Mouse (Mus musculus): ENCODE data around the gene Dot1l. TPM values are rescaled to one million over a fixed set of nuclear protein-coding genes. Genes with fewer than 3 reads are reported as not detected.

Gene Dot1l
- polyA plus RNA-seq, 1 experiment from 2014 or later: 13.2 TPM

DNA sequence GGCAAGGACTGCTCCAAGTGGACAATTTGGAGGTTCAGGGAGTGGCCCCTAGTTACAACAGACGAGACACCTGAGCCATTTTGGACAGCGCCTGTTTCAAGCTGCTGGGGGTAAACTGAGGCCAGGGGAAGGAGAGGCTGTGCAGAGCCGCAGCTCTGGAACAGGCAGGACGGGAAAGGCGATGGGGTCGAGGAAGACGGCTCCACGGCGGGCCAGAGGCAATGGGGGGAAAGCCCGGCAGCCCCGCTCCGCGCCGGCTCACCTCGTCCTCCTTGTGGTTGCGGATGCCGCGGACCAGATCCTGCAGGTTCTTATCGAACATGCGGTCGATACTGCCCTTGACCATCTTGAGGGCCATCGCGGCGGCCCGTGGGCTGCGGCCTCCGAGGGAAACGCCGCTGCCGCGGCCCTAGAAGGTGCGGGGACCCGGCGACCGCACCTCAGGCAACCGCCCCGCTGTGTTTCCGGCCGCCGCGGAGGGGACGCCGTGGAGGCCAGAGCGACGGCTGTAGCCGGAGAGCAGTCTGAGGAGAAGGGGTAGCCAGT, 13.3 kb upstream of the Dot1l start:
- H3K27me3 ChIP-seq (replicated peaks; ENCODE audit: control insufficient read depth, insufficient read depth, low read length): no peaks in the 10 kb centered on the region
- H3K9ac ChIP-seq (ENCODE audit: low read depth, low read length): peak overlapping the region; percentile 94
- H3K4me1 ChIP-seq (ENCODE audit: control insufficient read depth, insufficient read depth, low read depth, low read length): peaks cover 34% of the 10 kb centered on the region
- H3K36me3 ChIP-seq (ENCODE audit: control insufficient read depth, insufficient read depth, low read length): no peaks in the 10 kb centered on the region
- no peak for ATAC-seq
- H3K4me2 ChIP-seq (ENCODE audit: low read length): peak overlapping the region; percentile 92
- peak overlapping the region; percentile 81 for H3K27ac ChIP-seq (ENCODE audit: low read depth, low read length)
- peak overlapping the region; percentile 78 for H3K4me3 ChIP-seq (ENCODE audit: low read length)
- under 1% methylated on average over 46 of the region's 46 CpGs for WGBS
- H3K9me3 ChIP-seq (ENCODE audit: control insufficient read depth, low read length): no peaks in the 10 kb centered on the region

DNA sequence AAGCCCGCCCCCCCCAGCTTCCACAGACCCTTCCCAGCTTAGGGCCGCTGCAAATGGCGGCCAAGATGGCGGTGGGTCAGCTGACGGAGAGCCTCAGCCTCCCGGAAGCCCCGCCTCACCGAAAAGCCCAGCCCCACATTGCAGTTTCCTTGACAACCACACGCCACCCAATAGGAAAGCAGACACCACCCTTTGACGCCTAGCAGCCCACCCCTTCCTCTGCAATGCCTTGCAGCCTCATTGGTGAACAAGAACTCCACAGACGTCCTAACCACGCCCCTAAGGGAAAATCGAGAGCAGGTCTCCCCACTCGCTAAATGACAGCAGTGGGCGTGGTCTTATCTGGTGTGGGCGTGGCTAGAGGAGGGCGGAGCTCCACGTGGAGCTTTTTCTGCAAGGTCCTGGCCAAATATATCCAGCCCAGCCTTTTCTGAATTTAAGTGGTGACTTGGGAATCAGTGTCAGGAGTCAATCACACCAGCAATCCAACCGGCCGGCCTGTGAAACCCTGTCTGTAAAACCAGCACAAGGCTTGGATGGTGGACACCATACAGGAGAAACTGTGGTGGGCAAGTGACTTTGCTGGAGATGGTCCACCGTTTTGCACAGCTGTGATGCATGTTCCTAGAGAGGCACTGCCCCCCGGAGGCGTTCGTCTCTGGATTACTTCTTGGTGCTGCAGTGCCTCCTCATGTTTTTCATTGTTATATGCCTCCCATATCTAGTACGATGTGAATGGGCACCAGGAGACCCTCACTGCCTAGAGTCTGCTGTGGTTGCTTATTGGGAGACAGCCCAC, 12.6 kb upstream of the Dot1l start, which contains the start of gene Ap3d1:
Ap3d1 (minus strand) TSS at position 85 of the 799 bp plus-strand sequence.
- peaks cover 31% of the 10 kb centered on the region for H3K4me1 ChIP-seq (ENCODE audit: control insufficient read depth, insufficient read depth, low read depth, low read length)
- H3K9ac ChIP-seq (ENCODE audit: low read depth, low read length): peak within 1 kb of the TSS; percentile 94
- H3K9me3 ChIP-seq (ENCODE audit: control insufficient read depth, low read length): no peaks in the 10 kb centered on the region
- H3K27ac ChIP-seq (ENCODE audit: low read depth, low read length): peak within 1 kb of the TSS; percentile 81
- 2% methylated on average over 24 of the region's 25 CpGs for WGBS
- H3K27me3 ChIP-seq (replicated peaks; ENCODE audit: control insufficient read depth, insufficient read depth, low read length): no peaks in the 10 kb centered on the region
- no peaks in the 10 kb centered on the region for H3K36me3 ChIP-seq (ENCODE audit: control insufficient read depth, insufficient read depth, low read length)
- peak; percentile 99 for ATAC-seq
- H3K4me2 ChIP-seq (ENCODE audit: low read length): peak within 1 kb of the TSS; percentile 92
- H3K4me3 ChIP-seq (ENCODE audit: low read length): peak within 1 kb of the TSS; percentile 78

DNA sequence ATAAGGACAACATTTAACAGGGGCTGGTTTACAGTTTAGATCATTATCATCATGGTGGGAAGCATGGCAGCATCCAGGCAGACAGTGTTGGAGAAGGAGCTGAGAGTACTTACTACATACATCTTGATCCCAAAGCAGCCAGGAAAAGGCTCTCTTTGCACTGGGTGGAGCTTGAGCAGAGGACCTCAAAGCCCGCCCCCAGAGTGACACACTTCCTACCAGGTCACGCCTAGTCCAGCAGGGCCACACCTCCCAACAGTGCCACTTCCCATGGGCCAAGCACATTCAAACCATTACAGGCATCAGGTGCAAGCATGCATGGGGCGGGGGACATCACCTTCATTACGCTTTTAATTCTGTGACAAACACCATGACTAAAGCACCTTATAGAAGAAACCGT, 10.7 kb upstream of the Dot1l start:
- Histone ChIP-seq H3K27me3 (replicated peaks; ENCODE audit: control insufficient read depth, insufficient read depth, low read length) (no peaks in the 10 kb centered on the region), H3K27ac (ENCODE audit: low read depth, low read length) (no peak overlapping the region), H3K4me2 (ENCODE audit: low read length) (no peak overlapping the region), H3K36me3 (ENCODE audit: control insufficient read depth, insufficient read depth, low read length) (no peaks in the 10 kb centered on the region), H3K4me1 (ENCODE audit: control insufficient read depth, insufficient read depth, low read depth, low read length) (peaks cover 20% of the 10 kb centered on the region), H3K9ac (ENCODE audit: low read depth, low read length) (no peak overlapping the region), H3K4me3 (ENCODE audit: low read length) (no peak overlapping the region), H3K9me3 (ENCODE audit: control insufficient read depth, low read length) (no peaks in the 10 kb centered on the region)
- no peak for ATAC-seq
- WGBS: 39% methylated on average over 5 of the region's 5 CpGs

DNA sequence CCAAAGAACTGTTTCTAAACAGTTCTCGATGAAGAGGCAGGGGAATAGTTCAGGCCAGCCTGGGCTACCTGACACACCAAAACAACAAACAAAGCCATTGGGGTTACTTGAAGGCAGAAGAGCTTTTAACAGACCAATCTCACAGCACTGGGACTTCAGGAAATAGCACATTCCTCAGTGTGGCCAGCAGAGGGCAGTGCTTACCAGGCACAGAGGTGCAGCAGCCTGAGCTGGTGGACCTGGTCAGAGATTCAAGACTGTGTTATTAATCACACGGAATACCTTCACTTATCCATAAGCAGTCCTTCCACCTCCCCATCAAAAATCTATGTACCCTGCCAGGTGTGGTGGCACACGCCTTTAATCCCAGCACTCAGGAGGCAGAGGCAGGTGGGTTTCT, 7.6 kb upstream of the Dot1l start:
- 10% methylated on average over 3 of the region's 3 CpGs for WGBS
- H3K36me3 ChIP-seq (ENCODE audit: control insufficient read depth, insufficient read depth, low read length): no peaks in the 10 kb centered on the region
- no peaks in the 10 kb centered on the region for H3K27me3 ChIP-seq (replicated peaks; ENCODE audit: control insufficient read depth, insufficient read depth, low read length)
- H3K9ac ChIP-seq (ENCODE audit: low read depth, low read length): no peak overlapping the region
- H3K4me3 ChIP-seq (ENCODE audit: low read length): no peak overlapping the region
- peaks cover 8% of the 10 kb centered on the region for H3K4me1 ChIP-seq (ENCODE audit: control insufficient read depth, insufficient read depth, low read depth, low read length)
- no peak overlapping the region for H3K4me2 ChIP-seq (ENCODE audit: low read length)
- no peak for ATAC-seq
- no peaks in the 10 kb centered on the region for H3K9me3 ChIP-seq (ENCODE audit: control insufficient read depth, low read length)
- H3K27ac ChIP-seq (ENCODE audit: low read depth, low read length): no peak overlapping the region

DNA sequence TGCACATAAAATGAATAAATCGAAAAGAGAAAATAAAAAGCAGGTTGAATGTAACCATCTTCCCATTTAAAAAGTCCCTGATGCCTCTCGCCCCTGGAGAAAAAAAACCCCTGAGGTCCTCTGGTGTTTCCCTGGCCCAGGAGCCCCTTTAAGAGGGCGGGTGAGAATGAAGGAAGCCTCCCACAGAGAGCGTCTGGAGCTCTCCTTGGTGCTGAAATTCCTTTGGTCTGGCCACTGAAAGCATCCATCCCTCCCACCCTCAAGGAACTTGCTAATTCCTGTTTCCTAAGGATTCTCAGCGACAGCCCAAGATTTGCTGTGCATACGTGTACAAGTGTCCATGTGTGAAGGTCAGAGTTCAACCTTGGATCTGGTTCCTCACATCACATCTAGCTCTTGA, 6.4 kb upstream of the Dot1l start:
- 18% methylated on average over 6 of the region's 6 CpGs for WGBS
- Histone ChIP-seq H3K27me3 (replicated peaks; ENCODE audit: control insufficient read depth, insufficient read depth, low read length) (no peaks in the 10 kb centered on the region), H3K4me3 (ENCODE audit: low read length) (no peak overlapping the region), H3K4me2 (ENCODE audit: low read length) (no peak overlapping the region), H3K4me1 (ENCODE audit: control insufficient read depth, insufficient read depth, low read depth, low read length) (peaks cover 4% of the 10 kb centered on the region), H3K9ac (ENCODE audit: low read depth, low read length) (no peak overlapping the region), H3K36me3 (ENCODE audit: control insufficient read depth, insufficient read depth, low read length) (no peaks in the 10 kb centered on the region), H3K9me3 (ENCODE audit: control insufficient read depth, low read length) (no peaks in the 10 kb centered on the region), H3K27ac (ENCODE audit: low read depth, low read length) (no peak overlapping the region)
- ATAC-seq: no peak

DNA sequence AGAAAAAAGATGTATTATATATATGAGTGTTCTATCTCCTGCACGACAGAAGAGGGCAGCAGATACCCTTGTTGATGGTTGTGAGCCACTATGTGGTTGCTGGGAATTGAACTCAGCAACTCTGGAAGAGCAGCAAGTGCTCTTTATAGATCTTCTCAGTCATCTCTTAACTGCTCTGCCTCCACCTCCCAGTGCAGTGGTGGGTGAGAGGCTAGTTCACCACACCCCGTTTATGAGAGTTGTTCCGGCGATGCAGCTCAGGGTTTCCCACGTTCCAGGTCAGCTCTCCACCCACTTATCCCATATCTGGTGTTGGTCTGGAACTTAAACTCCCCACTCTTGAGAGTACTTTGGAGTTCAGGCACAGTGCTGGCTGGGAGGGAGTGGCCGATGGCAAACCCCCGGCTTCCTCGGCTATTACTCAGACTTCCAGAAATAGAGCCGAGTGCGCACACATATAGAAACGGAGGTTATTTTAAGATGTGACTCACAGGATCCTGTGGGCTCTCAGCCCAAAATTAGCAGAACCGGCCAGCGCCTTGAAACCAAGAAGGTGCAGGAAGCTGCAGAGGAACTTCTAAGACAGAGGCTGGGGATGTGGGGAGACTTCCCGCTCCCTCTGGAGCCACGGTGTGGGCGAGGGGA, 3.7 kb upstream of the Dot1l start:
- H3K9me3 ChIP-seq (ENCODE audit: control insufficient read depth, low read length): no peaks in the 10 kb centered on the region
- H3K27ac ChIP-seq (ENCODE audit: low read depth, low read length): no peak overlapping the region
- peaks cover 13% of the 10 kb centered on the region for H3K4me1 ChIP-seq (ENCODE audit: control insufficient read depth, insufficient read depth, low read depth, low read length)
- H3K4me2 ChIP-seq (ENCODE audit: low read length): peak overlapping the region; percentile 30
- 16% methylated on average over 16 of the region's 16 CpGs for whole genome bisulfite sequencing
- H3K36me3 ChIP-seq (ENCODE audit: control insufficient read depth, insufficient read depth, low read length): no peaks in the 10 kb centered on the region
- H3K4me3 ChIP-seq (ENCODE audit: low read length): peak overlapping the region; percentile 7; the same call in 1 of the 2 replicates
- peak overlapping the region; percentile 2; the same call in 1 of the 2 replicates for H3K9ac ChIP-seq (ENCODE audit: low read depth, low read length)
- no peak for ATAC-seq
- H3K27me3 ChIP-seq (replicated peaks; ENCODE audit: control insufficient read depth, insufficient read depth, low read length): no peaks in the 10 kb centered on the region

DNA sequence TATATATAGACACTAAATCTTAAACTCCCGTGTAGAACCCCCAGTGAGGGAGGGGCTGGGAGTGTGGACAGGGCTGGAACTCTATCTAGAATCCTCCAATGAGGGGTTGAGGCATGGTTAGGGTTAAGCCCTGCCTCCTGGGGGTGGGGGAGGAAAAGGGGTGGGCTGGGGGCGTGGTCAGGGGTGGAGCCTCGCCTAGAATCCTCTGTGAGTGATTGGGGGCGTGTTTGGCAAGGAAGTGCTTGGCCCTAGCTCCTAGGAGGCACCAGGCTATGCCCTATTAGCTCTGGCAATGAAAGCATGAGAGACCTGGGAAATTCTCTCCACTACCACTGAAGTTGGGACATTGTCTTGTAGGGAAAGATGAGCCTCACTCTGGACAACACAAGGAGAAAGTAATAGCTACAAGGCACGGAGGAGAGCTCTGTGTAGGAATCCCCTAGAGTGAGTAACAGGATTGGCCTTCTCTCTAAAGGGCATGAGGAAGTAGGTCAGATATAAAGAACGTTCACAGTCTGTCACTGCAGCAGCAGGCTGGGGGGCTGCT, 2.9 kb upstream of the Dot1l start:
- Histone ChIP-seq H3K27ac (ENCODE audit: low read depth, low read length) (no peak overlapping the region), H3K27me3 (replicated peaks; ENCODE audit: control insufficient read depth, insufficient read depth, low read length) (no peaks in the 10 kb centered on the region), H3K9ac (ENCODE audit: low read depth, low read length) (no peak overlapping the region), H3K4me2 (ENCODE audit: low read length) (peak overlapping the region; percentile 30), H3K4me3 (ENCODE audit: low read length) (no peak overlapping the region), H3K4me1 (ENCODE audit: control insufficient read depth, insufficient read depth, low read depth, low read length) (peaks cover 21% of the 10 kb centered on the region), H3K9me3 (ENCODE audit: control insufficient read depth, low read length) (no peaks in the 10 kb centered on the region), H3K36me3 (ENCODE audit: control insufficient read depth, insufficient read depth, low read length) (no peaks in the 10 kb centered on the region)
- ATAC-seq: peak; percentile 24
- 3% methylated on average over 6 of the region's 6 CpGs for WGBS

DNA sequence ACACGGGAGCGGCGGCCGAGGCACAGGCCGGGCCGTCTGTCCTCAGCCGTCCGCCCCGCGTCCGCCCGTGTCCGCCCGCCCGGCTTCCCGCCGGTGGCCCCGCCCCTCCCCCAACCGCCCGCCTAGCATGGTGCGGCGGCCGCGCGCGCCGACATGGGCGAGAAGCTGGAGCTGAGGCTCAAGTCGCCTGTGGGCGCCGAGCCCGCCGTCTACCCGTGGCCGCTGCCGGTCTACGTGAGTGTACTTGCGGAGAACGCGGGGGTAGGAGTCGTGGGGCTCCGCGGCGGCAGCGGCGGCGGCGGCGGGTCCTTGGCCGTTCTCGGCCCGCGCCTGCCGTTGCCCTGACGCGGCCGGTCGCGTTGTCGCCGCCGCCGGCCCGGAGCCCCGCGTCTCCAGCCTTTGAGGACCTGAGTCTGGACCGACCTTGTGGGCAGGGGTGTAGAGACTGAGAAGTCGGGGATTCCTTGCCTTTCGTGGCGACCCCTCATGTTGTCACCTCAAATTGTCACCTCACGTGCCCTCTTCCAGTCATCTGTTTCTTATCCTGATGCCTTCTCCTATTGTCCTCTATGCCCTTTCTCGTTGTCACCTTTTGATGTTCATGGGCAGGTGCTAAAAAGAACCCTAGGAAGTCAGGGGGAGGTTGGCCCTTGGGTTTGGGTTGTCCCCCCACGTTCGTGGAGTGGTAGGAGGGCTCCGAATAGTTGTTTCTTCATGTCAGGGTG, 447 bp downstream of the Dot1l start:
- ATAC-seq: no peak
- no peaks in the 10 kb centered on the region for H3K36me3 ChIP-seq (ENCODE audit: control insufficient read depth, insufficient read depth, low read length)

More for the DNA sequence above, 447 bp downstream of the Dot1l start:
- Histone ChIP-seq H3K4me2 (ENCODE audit: low read length) (peak overlapping the region; percentile 65), H3K27ac (ENCODE audit: low read depth, low read length) (peak overlapping the region; percentile 86), H3K9me3 (ENCODE audit: control insufficient read depth, low read length) (no peaks in the 10 kb centered on the region), H3K27me3 (replicated peaks; ENCODE audit: control insufficient read depth, insufficient read depth, low read length) (no peaks in the 10 kb centered on the region), H3K4me1 (ENCODE audit: control insufficient read depth, insufficient read depth, low read depth, low read length) (peaks cover 35% of the 10 kb centered on the region), H3K4me3 (ENCODE audit: low read length) (peak overlapping the region; percentile 82), H3K9ac (ENCODE audit: low read depth, low read length) (peak overlapping the region; percentile 81)
- under 1% methylated on average over 57 of the region's 75 CpGs for WGBS
